Mouse (Mus musculus) megakaryocyte-erythroid progenitor cell, adult 5-6 weeks (primary cell): Measurements from ENCODE around the gene Sv2b. TPM values are rescaled to one million over a fixed set of nuclear protein-coding genes. Genes with fewer than 3 reads are reported as not detected.

ENCODE experiments used
- ATAC-seq: replicated peaks from 2 replicates; pipeline ENCODE4 v1.8.0; 2016; ENCODE audit warnings: mild to moderate bottlenecking, inconsistent platforms; ENCODE audit not compliant: severe bottlenecking, poor library complexity, low FRiP score, low TSS enrichment
- total RNA-seq, 2 experiments: library from RNA; stranded (forward) in 1 of 2; stranded (reverse) in 1 of 2; fragments of 200-1000, 215-1000 nt in 1 of 2; fragments of >200 nt in 1 of 2; fragmentation: Nextera tagmentation in 1 of 2; gene quantifications; 2 replicates each; pipeline ENCODE4 v1.2.3; 2014 to 2017

Gene Sv2b
- total RNA-seq, 2 experiments from 2014 or later, result not detected

- ATAC-seq, result no peak
Measured at GRCm38 (mm10) chr7:75128036-75128435, 181.0 kb downstream of the Sv2b start.

DNA sequence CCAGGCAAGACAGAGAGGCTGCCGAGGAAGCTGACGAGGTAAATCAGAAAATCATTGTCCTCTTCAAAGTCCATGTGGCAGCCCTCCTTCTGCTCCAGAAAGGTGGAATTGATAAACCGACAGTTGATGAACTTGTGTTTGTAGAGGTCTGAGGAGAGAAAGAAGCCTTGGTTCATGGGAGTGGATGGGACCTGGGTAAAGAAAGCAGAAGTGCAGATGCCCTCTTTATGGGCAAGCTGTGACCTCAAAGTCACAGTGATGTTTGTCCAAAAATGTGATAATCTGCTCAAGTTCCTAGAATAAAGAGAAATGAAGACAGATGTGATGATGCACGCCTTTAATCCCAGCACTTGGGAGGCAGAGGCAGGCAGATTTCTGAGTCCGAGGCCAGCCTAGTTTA, 185.0 kb downstream of the Sv2b start:
- no peak for ATAC-seq

GRCm38 (mm10) chr7:75118022-75118673, 190.9 kb downstream of the Sv2b start:
- peak; percentile 100 for ATAC-seq

DNA sequence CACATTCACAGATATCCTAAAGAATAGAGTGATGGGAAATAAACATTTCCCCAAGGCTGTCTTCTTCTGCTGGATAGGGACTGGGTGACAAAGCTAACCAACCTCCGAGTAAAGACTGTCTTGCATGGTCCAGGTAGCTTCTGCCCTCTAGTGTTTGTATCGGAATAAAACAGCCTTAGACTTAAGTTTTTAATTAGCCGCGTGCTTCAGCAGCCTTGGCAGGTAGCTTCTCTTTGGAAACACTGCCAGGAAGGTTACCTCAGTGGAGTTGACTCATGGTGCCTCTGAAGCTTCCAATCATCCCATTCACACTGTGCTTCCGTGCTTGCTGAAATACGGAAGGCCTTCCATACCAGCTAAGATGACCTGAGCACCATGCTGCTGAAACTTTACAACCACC, 198.4 kb downstream of the Sv2b start:
- ATAC-seq, result peak; percentile 94

DNA sequence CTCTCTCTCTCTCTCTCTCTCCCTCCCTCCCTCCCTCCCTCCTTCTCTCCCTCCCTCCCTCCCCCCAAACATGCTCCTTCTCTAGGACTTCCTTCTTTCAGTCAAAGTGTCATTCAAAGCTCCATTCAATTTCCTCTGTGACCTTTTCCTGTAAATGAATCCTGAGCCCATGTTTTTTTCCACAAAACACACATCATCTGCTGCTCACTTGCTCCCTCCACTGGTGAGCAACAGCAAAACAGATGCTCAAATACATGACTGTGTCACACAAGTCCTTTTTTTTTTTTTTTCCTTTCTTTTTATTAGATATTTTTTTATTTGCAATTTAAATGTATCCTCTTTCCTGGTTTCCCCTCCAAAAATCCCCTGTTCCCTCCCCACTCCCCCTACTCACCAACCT, 201.6 kb downstream of the Sv2b start:
- ATAC-seq, result no peak

DNA sequence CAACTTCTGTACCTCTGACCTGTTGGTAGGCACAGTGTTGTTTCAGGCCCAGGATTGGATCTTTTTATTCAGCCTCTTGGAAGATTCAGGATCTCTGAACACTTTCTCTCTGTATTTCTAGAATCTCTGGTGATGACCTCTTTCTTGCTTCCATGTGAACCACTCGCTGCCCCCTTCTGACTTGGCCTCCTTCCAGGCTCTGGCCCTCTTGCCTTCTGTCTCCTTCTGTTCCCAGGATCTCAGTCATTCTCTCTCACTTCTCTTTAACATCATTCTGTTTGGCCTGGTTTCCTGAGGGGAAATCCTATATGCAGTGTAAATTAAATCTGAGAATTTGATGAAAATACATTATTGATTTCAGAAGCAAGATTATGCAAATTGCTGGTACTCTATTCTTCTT, 205.2 kb downstream of the Sv2b start:
- no peak for ATAC-seq

- no peak for ATAC-seq
Measured at GRCm38 (mm10) chr7:75102536-75103332, 206.3 kb downstream of the Sv2b start.

GRCm38 (mm10) chr7:75085473-75085872, 223.6 kb downstream of the Sv2b start:
- no peak for ATAC-seq

DNA sequence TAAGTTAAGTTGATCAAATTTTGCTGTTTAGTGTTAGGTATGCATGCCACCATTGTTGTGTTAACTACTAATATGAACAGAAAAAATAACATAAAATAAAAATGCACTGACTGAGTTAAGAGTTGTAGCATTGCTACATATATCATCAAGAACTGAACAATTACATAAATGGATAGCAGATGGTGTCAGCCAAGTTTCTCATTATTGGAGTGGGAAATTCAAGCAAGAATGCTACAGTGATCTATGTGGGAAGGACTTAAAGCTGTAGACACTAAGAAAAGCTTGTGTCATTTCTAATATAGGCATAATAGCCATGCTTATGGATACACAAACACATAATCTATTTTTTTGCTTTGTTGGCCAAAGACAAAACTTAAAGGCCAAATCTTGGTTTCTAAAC, 228.9 kb downstream of the Sv2b start:
- ATAC-seq, result no peak

DNA sequence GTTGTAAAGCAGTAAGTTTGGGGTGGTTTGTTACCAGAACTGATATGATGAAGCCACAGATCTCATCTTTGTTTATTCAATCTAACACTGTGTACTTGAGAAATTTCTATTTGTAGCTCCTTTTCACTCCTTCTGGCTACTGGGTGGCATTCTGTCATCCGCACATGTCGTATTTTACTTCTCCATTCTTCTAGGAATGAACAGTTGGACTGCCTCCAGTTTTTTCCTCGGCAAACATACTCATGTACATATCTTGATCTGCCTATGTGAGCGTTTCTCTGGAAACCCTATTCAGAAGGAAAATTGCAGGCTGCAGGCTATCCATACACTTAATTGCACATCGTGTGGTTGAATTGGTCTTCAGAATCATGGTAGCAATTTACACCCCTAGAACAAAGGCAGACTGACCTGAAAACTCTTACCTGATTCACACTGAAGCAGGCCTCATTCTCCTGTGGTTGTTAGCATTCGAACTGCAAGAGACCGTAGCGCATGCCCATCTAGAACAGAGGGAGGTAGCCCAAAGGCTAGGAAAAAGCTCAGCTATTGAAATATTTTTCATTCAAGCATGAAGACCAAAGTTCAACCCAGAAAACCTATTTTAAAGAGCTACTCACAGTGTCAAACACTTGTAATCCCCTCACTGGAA, 231.4 kb downstream of the Sv2b start:
- no peak for ATAC-seq

Other genes starting within 250 kb of the Sv2b start
- gene Akap13, start 146.3 kb upstream of the Sv2b start, total RNA-seq (2014; fragmentation: Nextera tagmentation), result 74.9 and 87.9 TPM in 2 replicates
- 63.3 and 152 TPM in 2 replicates for gene Akap13, start 146.3 kb upstream of the Sv2b start, total RNA-seq (2017)